Mouse (Mus musculus) hindbrain, postnatal 0 days (tissue): ENCODE measurements around the gene Dgkb. TPM values are rescaled to one million over a fixed set of nuclear protein-coding genes. Genes with fewer than 3 reads are reported as not detected.
A peak's percentile ranks its signal among the peaks of the same experiment; 100 is the strongest.

Experiments used
- ATAC-seq: fragments of 200-750 bp; cut with Nextera tagmentation; 2 replicates; pipeline ENCODE4 v1.8.0; 2017; ENCODE audit warnings: mild to moderate bottlenecking, moderate TSS enrichment, moderate library complexity
- DNase-seq: peaks from one replicate; pipeline ENCODE4 v3.0.0-alpha.2; 2015; ENCODE audit warnings: low spot score
- H3K27ac ChIP-seq: fragments of 300-500 bp; sonication (generic); 2 replicates; pipeline ENCODE4 v1.5.1; 2014; ENCODE audit warnings: mild to moderate bottlenecking
- H3K27me3 ChIP-seq: fragments of 300-500 bp; sonication (generic); 2 replicates; pipeline ENCODE4 v1.6.1; 2014; ENCODE audit warnings: low read length, mixed read lengths; ENCODE audit not compliant: insufficient read depth
- H3K36me3 ChIP-seq: fragments of 300-500 bp; sonication (generic); 2 replicates; pipeline ENCODE4 v1.6.1; 2014; ENCODE audit warnings: low read length, mixed read lengths; ENCODE audit not compliant: insufficient read depth
- H3K4me1 ChIP-seq: fragments of 300-500 bp; sonication (generic); 2 replicates; pipeline ENCODE4 v1.6.1; 2014; ENCODE audit warnings: antibody characterized with exemption, low read length, mixed read lengths; ENCODE audit not compliant: insufficient read depth
- H3K4me2 ChIP-seq: fragments of 300-500 bp; sonication (generic); 2 replicates; pipeline ENCODE4 v1.6.1; 2014; ENCODE audit warnings: low read depth, mild to moderate bottlenecking, low read length, moderate library complexity, mixed read lengths
- H3K4me3 ChIP-seq: fragments of 300-500 bp; sonication (generic); 2 replicates; pipeline ENCODE4 v1.5.1; 2014; ENCODE audit warnings: low read length
- H3K9ac ChIP-seq: fragments of 300-500 bp; sonication (generic); replicated peaks from 2 replicates; pipeline ENCODE4 v1.6.1; 2014; ENCODE audit warnings: mild to moderate bottlenecking, low read length, moderate library complexity, mixed read lengths
- H3K9me3 ChIP-seq: fragments of 300-500 bp; sonication (generic); 2 replicates; pipeline ENCODE4 v1.6.1; 2016; ENCODE audit warnings: low read length, mixed read lengths
- CTCF ChIP-seq: IDR thresholded peaks from 2 replicates; pipeline ENCODE4 v1.5.1; 2016; ENCODE audit warnings: antibody characterized with exemption, control low read depth, low read depth
- WGBS: fragments of 180-500 bp; shearing (Covaris S2); extraction: QIAGEN DNeasy Blood & Tissue Kit; methylation state at CpG from one replicate; pipeline ENCODE4 v1.1.7; 2014; 5-methylcytosine and 5-hydroxymethylcytosine counted together
- polyA plus RNA-seq: library from polyadenylated mRNA; unstranded; fragments of >200 nt; fragmentation: Nextera tagmentation; extraction: Ambion mirVana; gene quantifications from 2 replicates; pipeline ENCODE4 v1.2.1, GENCODE M21; 2015
- total RNA-seq: library from RNA; depleted of rRNA; stranded (reverse); fragments of >200 nt; gene quantifications from 2 replicates; pipeline ENCODE4 v1.2.3, GENCODE M21; 2014

The Dgkb gene
- total and polyA plus RNA-seq, 2 experiments from 2014 or later, result 10.0 to 11.6 TPM

DNA sequence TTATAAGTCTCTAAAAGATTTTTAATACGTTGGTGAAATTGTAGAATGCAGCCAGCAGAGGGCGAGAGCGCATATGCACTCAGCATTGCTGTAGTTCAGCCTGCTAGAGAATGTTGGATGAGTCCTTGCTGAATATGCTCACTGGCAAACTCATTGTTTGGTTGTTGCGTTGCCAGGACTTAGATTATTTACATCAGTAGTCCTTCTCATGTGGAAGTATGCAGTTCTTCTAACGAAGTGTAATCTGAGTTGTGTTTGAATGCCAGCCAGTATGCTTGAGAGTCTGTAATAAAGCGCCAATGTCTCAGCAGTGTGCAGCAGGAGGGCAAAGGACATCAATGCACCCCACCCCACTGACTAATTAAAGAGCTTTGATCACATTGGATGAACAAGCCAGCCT is 525.1 kb downstream of the Dgkb start:
- Histone ChIP-seq H3K9me3 (no peaks in the 10 kb centered on the region), H3K27ac (no peak overlapping the region), H3K27me3 (no peaks in the 10 kb centered on the region), H3K4me2 (peak overlapping the region; percentile 19; the same call in 1 of the 2 replicates), H3K4me3 (peak overlapping the region; percentile 6; the same call in 1 of the 2 replicates), H3K9ac (no peak overlapping the region), H3K4me1 (no peaks in the 10 kb centered on the region), H3K36me3 (no peaks in the 10 kb centered on the region)
- DNase-seq (peak; percentile 93), ATAC-seq (peak; percentile 94)
- TF ChIP-seq CTCF, result peak; percentile 90
- WGBS, result 6% methylated on average over 6 of the region's 6 CpGs

DNA sequence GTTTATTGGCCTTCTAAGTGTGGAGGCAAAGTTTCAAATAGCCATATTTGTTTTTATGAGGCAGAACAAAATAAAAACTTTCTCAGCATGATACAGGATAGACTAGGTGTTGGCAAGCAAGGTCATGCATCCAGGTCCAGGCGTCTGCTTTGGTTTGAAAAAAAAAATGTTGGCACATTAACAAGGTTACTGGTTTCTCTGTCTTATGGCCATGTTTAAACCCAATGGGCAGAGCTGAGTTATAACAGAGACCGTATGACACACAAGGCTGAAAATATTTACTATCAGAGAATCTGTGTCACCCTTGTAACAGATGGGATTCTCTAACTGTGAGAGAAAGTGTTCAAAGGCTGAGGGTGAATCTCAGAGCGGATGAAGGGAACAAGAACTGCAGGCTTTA is 535.0 kb downstream of the Dgkb start:
- no peak for DNase-seq
- 84% methylated on average over 3 of the region's 3 CpGs for WGBS
- Histone ChIP-seq H3K4me2 (no peak overlapping the region), H3K4me1 (no peaks in the 10 kb centered on the region), H3K9ac (no peak overlapping the region), H3K27ac (no peak overlapping the region), H3K27me3 (no peaks in the 10 kb centered on the region), H3K9me3 (no peaks in the 10 kb centered on the region), H3K4me3 (no peak overlapping the region), H3K36me3 (no peaks in the 10 kb centered on the region)
- TF ChIP-seq CTCF, result no peak
- no peak for ATAC-seq

DNA sequence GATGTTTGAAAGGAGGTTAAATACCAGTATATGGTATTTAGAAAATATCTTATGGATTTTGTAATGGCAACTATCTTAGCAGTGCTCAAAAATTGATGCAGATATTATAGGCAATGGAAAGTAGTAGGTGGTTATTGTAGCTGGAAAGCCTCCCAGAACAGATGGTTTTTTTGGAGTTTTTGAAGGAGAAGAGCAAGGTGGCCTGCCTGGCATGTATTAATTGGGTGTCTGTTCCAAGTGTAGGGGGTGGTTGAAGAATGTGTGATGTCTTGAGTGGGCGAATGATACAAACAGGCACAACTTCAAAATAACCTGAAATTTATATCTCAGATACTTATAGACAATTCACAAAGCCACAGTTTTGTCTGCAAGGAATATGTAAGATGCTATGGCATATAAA is 538.9 kb downstream of the Dgkb start:
- no peaks in the 10 kb centered on the region for H3K27me3 ChIP-seq
- H3K27ac ChIP-seq, result no peak overlapping the region
- no peak overlapping the region for H3K4me3 ChIP-seq
- H3K9ac ChIP-seq, result no peak overlapping the region
- no peaks in the 10 kb centered on the region for H3K4me1 ChIP-seq
- TF ChIP-seq CTCF, result no peak
- ATAC-seq (no peak), DNase-seq (no peak)
- no peaks in the 10 kb centered on the region for H3K9me3 ChIP-seq
- no peaks in the 10 kb centered on the region for H3K36me3 ChIP-seq
- H3K4me2 ChIP-seq, result no peak overlapping the region
- 68% methylated on average over 1 of the region's 1 CpGs for WGBS

DNA sequence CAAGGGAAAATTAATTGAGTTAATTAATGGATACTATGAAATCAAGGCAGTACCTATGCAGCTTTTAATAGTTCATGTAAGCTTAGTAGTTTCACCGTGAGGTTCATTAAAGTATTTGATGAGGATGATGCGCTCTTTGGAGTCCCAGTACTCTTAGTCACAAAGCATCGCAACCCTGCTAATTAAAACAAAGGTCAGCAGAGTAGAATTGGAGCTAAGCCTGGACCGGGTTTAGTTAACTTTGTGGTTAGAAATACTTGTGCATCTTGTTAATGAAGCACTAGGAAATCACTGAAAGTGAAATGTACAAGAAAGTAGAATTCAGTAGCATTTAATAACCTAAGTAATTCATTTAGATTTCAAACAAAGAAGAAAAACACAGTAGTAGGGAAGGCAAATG is 544.0 kb downstream of the Dgkb start:
- H3K4me1 ChIP-seq, result no peaks in the 10 kb centered on the region
- H3K9me3 ChIP-seq, result no peaks in the 10 kb centered on the region
- H3K27me3 ChIP-seq, result no peaks in the 10 kb centered on the region
- DNase-seq (no peak), ATAC-seq (no peak)
- no peak overlapping the region for H3K4me2 ChIP-seq
- 80% methylated on average over 4 of the region's 4 CpGs for WGBS
- TF ChIP-seq CTCF, result no peak
- no peak overlapping the region for H3K9ac ChIP-seq
- no peak overlapping the region for H3K27ac ChIP-seq
- H3K4me3 ChIP-seq, result no peak overlapping the region
- H3K36me3 ChIP-seq, result no peaks in the 10 kb centered on the region

DNA sequence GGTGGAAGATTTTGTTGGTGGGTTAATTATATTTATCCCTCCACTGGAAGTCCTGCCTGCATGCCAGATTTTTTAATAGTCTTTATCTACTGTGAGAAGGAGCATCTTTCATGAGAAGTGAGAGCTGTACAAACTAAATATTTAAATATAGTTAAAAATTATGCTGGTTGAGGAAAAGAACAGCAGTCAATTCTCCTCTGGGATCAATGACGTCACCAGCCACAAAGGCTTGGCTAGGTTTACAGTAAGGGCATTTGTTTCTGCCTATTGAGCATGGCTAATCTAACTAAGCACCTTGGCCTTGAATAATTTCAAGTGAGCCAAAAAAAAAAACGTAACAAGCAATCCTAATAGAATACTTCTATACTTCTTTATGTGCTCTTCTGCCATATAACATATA is 554.1 kb downstream of the Dgkb start:
- 45% methylated on average over 2 of the region's 2 CpGs for WGBS
- ATAC-seq (peak; percentile 47; the same call in 1 of the 2 replicates), DNase-seq (peak; percentile 66)
- no peaks in the 10 kb centered on the region for H3K27me3 ChIP-seq
- no peak for TF ChIP-seq CTCF
- no peaks in the 10 kb centered on the region for H3K9me3 ChIP-seq
- no peak overlapping the region for H3K9ac ChIP-seq
- no peaks in the 10 kb centered on the region for H3K36me3 ChIP-seq
- H3K4me1 ChIP-seq, result no peaks in the 10 kb centered on the region
- no peak overlapping the region for H3K4me3 ChIP-seq
- H3K27ac ChIP-seq, result no peak overlapping the region
- no peak overlapping the region for H3K4me2 ChIP-seq

DNA sequence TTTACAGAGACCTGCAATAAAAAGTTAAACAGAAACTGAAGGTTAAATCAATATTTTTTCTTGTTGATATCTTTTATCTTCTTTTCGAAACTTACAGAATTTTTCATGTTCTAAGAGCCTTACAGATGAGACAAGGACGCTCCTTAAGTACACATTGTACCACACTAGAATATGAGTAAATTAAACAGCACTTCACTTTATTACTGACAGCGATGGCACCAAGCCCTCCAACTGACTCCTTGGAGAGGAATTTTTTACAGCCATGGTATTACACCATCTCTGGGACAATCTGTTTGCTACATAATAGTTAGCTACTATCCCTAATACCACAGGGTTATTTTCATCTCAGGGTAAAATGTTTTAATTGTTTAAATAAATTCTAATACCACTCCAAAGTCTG is 556.6 kb downstream of the Dgkb start:
- no peak for ATAC-seq

DNA sequence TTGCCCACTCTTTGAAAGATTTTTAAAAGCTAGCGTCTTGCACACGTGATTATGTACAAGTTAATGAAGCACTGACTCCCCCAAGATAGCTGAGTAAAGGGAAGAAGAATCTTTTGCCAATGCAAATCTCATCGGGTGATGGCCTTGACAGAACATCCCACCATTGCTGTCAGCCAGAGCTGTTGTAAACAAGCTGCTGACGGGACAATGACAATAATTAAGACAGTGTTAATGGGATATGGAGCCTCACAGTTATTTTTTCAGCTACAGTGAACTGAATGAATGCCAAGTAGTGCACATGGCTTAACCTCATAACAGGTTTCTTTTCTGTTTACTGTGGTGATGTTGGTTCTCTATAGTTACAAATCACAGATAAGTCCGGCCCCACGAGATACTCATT is 568.4 kb downstream of the Dgkb start:
- no peak for TF ChIP-seq CTCF
- Histone ChIP-seq H3K4me1 (no peaks in the 10 kb centered on the region), H3K4me2 (no peak overlapping the region), H3K4me3 (no peak overlapping the region), H3K27me3 (no peaks in the 10 kb centered on the region), H3K9ac (no peak overlapping the region), H3K27ac (no peak overlapping the region), H3K36me3 (no peaks in the 10 kb centered on the region), H3K9me3 (no peaks in the 10 kb centered on the region)
- ATAC-seq, result peak; percentile 61; the same call in 1 of the 2 replicates
- peak; percentile 1 for DNase-seq
- WGBS, result 55% methylated on average over 6 of the region's 6 CpGs

More for the DNA sequence above, 556.6 kb downstream of the Dgkb start:
- H3K36me3 ChIP-seq, result no peaks in the 10 kb centered on the region
- no peak for DNase-seq
- no peak overlapping the region for H3K4me2 ChIP-seq
- H3K9ac ChIP-seq, result no peak overlapping the region
- no peaks in the 10 kb centered on the region for H3K27me3 ChIP-seq
- H3K4me3 ChIP-seq, result no peak overlapping the region
- no peaks in the 10 kb centered on the region for H3K9me3 ChIP-seq
- no peaks in the 10 kb centered on the region for H3K4me1 ChIP-seq
- H3K27ac ChIP-seq, result no peak overlapping the region
- 89% methylated on average over 3 of the region's 3 CpGs for WGBS
- no peak for TF ChIP-seq CTCF
